Mouse (Mus musculus): ENCODE measurements around the gene 2810459M11Rik.

- no peak for TF ChIP-seq CTCF (IDR thresholded peaks at IDR 0.05; ENCODE audit: low read depth)
- TF ChIP-seq EP300 (IDR thresholded peaks at IDR 0.05; ENCODE audit: low read depth): no peak
These were observed 48.4 kb upstream of the 2810459M11Rik start for GRCm38 (mm10) chr1:85997221-85997620.

Measured in liver, embryonic 14.5 days (tissue).